Mouse (Mus musculus): Measurements from ENCODE around the gene Il31. TPM values are rescaled to one million over a fixed set of nuclear protein-coding genes. Genes with fewer than 3 reads are reported as not detected.
"Not testable (repeated sequence)": the region's sequence is repeated elsewhere in the genome, so short reads cannot be mapped to it uniquely, and the experiment has no call there.

Gene Il31
- not detected for total RNA-seq (2021)

DNA sequence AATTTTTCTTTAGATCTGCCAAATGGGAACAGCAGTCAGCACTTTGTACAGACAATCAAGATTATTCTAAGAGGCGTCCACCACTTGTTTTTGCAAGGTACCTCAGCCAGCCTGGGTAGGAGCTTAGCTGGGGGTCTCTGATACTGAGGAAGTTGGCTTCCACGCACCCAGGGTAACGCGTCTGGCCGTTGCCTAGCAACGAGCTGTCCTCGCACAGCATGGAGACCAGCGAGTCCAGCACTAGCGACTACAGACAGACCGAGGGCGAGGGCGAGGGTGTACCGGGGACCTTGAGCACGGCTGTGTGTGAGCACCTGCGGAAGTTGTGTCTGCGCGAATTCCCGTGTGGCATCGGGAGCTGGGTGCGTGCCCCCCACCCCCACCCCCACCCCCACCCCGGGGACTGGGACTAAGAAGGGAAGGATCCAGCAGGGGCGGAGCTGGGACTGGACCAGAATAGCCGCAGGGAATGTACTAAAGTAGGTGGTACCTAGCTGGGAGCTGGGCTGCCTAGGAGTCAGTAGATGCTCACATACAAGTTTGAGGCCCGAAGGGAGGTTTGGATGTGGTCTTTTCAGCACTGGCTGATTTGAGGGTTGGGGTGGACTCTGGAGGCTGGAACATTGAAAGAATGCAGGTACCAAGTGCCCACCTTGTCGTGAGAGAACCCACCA lies at the start of gene Il31, which contains the start of gene Lrrc43:
Il31 (minus strand) TSS at position 378 of the 674 bp plus-strand sequence.
Lrrc43 (plus strand) TSS at position 194 of the 674 bp plus-strand sequence.
- DNase-seq = no peak
- intact Hi-C loops (cut with DNase I) = no loop called here

DNA sequence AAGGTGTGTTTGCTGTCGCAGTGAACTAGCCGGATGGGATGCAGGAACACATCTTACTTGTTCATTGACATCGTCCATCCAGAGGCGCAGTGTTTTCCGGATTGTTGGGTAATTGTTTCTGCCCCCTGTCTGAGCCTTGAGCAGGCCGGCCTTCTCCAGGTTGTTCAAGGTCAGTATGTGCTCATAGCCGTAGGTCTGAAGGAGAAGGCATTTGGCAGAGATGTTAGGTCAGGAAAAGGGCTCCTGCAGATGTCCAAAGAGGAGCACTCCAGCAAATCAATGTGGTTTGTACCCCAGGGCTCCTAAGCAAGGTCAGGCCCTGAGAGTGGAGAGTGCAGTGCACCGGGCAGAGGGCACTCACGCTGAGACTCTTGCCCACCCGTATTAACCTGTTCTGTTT lies 44.5 kb upstream of the Il31 start:
- no peak for DNase-seq
- intact Hi-C loops (cut with DNase I) = no loop called here

DNA sequence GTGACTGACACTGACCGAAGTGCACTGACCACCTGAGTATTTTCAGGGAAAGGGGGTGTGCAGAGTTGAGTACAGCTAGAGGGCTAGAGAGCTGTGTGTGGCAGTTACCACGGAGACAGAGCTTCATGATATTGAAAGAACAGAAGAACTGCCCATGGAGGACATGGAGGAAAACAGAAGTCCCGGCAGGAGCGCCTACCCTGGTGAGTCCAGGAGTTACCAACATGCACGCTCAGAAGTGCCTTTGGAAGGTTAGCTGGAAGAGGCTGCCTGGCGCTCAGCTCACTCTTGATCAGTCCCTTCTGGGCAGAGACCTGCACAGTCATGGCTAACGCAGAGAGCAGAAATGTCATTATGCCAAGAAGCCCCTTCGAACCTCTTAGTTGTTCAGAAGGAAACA lies 40.8 kb upstream of the Il31 start:
- intact Hi-C loops (cut with DNase I) = no loop called here
- no peak for DNase-seq

DNA sequence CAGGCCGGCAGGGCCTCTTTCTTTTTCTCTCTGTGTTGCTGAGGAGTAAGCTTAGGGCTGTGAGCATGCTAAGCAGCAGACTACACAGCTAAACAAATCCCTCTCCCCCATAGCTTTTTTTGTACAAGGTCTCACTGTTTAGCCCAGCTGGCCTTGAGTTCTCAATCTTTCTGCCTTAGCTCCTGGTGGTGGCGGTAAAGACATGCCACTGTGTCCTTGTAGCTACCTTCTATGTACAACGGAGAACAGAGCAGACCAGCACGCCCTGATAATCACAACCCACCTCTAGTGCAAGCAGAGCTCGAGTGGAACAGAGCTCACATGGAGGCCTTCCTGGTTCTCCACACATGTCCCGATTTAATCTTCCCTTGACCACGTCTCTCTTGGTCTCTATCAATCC lies 39.4 kb upstream of the Il31 start:
- intact Hi-C loops (cut with DNase I) = no loop called here
- no peak for DNase-seq

DNA sequence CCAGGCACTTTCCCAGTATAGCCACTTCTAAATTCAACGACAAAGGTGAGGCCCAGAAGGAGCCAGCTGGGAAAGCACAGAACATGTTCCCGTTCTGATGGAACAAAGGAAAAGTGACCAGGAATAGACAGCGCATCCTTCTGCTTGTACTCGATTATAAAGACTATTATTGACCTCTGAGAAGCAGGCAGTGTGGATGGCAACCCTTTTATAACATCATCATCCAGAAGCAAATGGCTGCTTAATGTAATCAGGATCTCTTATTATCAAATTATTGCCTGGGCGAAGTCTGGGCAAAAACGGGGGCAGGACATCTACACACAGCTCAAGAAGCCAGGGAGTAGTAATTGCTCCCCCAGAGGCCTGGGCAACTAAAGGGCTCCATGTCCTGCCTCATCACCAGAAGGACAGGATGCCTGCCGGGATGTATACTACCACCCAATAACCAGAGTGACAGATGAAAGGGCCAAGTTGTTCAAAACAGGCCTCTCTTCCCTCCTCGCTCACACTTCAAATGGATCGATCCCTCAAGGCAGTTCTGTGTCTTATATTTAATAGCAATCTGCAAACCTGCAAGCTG lies 36.7 kb upstream of the Il31 start:
- intact Hi-C loops (cut with DNase I) = no loop called here
- no peak for DNase-seq

DNA sequence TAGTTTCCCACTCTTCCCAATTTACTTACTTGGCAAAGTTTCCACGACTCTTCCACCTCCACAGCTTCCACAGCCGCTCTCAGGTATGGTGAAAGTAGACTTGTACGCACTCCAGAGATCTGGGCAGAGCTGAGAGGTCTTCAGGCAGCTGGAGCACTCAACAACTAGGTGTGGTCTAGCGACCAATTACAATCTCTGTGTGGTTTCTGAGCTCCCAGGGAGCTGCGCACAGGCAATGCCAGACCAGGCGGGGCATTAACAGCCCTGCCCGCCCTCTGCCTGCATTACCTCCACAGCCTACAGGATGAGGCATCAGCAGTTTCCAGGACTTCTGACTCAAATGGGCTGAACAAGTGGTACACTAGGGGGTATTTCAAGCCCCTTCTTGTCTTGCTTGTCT lies 36.0 kb upstream of the Il31 start, which contains the start of gene Gm49027:
Gm49027 (minus strand) TSS at position 208 of the 400 bp plus-strand sequence.
- no peak for DNase-seq
- intact Hi-C loops (cut with DNase I) = no loop called here

DNA sequence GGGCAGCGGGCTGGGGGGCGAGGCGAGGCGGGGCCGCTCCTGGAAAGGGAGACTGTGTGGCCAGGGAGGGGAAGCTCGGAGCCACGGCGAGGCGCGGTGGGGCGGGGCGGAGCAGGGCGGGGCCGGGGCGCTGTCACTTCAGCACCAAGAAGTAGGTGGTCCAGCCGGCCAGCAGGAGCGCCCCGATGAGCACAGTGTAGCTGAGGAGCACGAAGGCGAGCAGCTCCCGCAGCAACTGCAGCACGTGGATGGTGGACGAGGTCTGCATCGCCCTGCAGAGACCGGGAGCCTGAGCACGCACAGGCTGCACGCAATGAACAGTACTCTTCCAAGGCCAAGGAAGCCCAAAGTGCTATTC lies 35.1 kb upstream of the Il31 start:
- intact Hi-C loops (cut with DNase I) = loop anchor here (5.0 kb wide), 1 partner anchor 82 kb away; no protein-coding TSS in a partner anchor
- no peak for DNase-seq

DNA sequence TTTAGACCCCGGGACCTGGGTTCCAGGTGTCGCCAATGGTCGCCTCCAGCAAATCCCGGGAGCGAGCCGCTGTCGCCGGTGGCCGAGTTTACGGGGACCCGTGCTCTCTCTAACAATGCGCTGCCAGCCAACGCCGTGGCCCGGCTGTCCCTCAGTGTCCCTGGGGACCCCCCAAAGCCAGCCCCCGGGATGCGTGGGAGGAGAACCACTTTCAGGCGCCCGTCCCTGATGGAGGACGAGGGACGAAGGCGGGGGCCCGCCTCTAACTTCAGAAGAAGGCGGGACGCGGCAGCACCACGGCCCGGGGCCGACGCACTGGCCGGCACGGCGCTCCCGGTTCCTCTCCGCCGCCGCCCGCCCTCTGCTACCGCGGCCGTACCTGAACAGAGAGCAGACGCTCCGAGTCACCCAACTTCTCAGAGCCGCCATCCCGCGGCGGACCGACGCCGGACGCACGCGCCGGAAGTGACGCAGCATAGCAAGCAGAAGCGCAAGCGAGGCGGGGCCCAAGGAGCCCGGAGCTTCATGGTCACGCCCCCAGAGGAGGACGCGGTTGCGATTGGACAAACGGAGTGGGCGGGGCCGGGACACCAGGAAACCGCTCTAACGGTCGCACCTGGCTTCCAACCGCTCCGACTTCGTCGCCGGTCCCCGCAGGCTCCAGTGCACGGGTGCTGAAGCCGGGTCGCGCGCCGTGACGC lies 34.6 kb upstream of the Il31 start, which contains the start of gene Diablo:
Diablo (minus strand) TSS at position 485 of the 701 bp plus-strand sequence.
- intact Hi-C loops (cut with DNase I) = loop anchor here (5.0 kb wide), 1 partner anchor 82 kb away; no protein-coding TSS in a partner anchor
- peak; percentile 98 for DNase-seq

DNA sequence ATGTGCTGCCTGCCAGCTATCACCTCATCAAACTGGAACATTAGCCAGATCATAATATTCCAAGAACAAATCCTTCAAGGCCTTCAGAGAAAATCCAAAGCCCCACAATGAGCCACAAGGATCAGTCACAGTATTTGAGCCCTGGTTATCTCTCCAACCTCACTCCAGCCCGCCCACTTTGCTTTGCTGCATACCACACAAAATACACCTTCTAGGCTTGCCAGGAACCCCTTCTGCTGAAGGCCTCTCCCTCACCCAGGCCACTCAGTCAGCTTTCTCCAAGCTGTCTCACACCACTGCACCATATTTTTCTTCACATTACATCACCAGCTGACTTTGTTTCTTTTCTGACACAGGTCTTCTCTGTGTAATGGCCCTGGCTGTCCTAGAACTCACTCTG lies 32.9 kb upstream of the Il31 start:
- DNase-seq = no peak
- intact Hi-C loops (cut with DNase I) = loop anchor here (5.0 kb wide), 1 partner anchor 80 kb away; no protein-coding TSS in a partner anchor

DNA sequence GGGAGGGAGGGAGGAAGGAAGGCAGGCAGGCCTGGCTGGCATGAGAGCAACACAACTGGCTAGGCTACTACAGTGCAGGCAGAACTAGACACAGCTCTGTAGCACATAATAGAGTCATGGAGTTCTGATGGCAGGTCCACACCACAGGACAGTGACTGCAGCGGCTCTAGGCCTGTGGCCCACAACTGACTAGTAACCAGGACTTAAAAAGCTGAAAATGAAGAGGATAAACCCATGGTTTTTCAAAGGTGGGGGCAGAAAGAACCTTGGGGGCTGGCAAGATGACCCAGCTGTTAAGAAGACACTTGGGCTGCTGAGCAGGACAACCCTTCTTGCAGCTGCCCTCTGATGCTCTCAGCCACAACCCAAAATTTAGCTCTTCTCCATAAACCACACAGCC lies 32.3 kb upstream of the Il31 start:
- DNase-seq = no peak
- intact Hi-C loops (cut with DNase I) = loop anchor here (5.0 kb wide), 1 partner anchor 79 kb away; no protein-coding TSS in a partner anchor

DNA sequence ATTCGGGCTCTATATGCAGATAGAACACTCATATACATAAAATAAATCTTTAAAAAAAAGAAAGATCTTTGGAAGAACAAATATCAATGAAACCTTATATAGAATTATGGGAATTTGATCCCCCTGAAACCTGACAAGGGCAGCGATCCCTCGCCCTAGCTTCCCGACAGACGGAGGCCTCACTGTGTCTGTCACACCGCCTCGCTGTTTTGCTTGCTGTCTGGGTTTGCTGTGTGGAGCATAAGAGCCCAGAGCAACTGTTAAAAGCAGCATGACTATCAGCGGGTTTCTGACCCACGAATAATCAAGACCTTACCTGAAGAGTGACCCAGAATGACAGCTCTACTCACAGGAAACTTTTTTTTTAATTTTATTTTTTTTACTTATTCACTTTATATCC lies 31.4 kb upstream of the Il31 start:
- DNase-seq = no peak
- intact Hi-C loops (cut with DNase I) = loop anchor here (5.0 kb wide), 1 partner anchor 78 kb away; no protein-coding TSS in a partner anchor

DNA sequence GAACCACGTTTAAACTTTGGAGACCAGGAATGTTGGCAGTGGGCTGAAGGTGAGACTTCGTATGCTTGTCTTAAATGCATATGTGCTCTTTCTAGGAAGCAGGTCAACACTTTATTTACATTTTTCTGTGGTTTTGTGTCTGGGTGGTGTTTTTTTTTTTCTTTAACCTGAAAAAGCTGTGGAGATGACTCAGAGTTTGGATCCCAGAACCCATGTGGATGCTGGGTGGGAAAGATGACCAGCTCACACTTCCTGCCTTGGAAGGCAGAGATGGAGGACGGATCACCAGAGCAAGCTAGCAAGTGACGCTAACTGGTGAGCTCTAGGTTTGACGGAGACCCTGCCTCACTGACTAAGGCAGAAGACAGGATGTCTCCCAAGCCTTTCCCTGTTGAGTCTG lies 25.6 kb upstream of the Il31 start:
- intact Hi-C loops (cut with DNase I) = no loop called here

DNA sequence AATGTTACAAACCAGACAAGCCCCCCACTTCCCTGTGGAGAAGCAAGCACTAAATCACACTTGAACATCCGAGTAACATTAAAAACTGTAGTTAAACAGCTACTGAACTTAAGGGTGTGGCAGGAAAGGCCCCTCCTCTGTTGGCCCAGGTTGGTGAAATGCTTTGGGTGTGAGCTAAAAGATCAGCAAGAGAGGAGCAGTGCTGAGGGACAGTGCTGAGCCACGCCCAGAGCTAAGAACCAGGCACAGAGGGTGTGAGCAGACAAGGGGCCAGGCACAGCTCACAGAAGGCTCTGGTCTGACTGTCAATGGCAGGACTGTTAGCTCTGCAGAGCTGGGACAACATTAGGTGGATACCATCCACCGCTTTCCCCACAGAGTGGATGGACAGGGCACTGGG lies 22.8 kb upstream of the Il31 start:
- no peak for DNase-seq
- intact Hi-C loops (cut with DNase I) = no loop called here

More for the DNA sequence above, 25.6 kb upstream of the Il31 start:
- DNase-seq = no peak

DNA sequence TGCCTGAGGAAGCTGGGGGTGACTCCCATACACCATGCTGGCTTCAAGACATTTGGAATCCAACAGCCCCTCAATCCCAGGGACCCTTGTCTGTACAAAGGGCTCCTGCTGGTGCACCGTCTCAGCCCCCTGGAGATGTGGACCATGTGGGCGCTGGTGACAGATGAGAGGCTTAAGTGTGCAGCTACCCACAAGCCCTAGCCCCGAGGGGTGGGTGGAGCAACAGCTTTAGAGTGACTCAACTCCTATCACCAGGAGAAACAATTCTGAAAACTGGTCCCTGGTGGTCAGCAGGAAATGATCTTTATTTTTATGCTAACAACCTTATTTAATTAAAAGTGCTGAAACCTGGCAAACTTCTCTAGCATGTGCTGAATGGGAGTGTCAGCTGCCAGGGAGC lies 22.1 kb upstream of the Il31 start:
- intact Hi-C loops (cut with DNase I); DNase-seq: not testable (repeated sequence)

DNA sequence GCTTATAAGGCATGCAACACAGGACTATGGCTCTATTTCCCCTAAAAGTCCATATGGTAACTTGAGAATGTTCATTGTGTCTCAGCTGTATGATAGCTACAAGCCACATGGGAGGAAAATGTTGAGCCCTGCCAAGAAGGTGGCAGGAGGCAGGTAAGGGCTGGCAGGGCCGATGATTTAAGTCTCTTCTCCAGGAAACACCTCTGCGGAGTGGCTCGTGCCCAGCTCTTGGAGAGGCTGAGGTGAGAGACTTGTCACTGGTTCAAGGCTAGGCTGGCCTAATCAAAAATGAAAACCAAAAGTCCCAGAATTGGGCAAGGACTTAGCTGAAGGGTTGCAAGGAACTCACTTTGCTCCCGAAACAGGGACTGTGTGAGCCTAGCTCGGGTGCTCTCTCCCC lies 20.9 kb upstream of the Il31 start, which contains the start of gene B3gnt4:
B3gnt4 (plus strand) TSS at position 301 of the 400 bp plus-strand sequence.
- intact Hi-C loops (cut with DNase I) = no loop called here
- no peak for DNase-seq

DNA sequence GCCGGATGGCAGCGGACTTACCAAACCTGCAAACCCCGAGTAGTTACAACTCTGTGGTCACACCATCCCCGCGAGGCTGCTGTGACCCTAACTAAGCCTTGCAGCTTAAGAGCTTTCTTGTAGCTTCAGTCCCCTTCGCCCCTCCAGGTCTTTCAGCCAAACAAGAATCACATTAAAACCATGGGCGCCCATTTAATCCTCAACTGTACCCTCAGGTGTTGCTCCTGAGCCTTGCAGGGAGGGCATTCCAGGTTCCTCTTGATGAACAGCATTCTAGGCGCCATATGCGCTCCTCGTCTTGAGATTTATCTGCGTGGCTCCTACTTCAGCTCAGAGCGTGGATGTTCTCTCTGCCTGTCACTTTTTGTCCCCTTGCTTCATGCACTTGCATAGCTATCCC lies 19.6 kb upstream of the Il31 start:
- DNase-seq = no peak

DNA sequence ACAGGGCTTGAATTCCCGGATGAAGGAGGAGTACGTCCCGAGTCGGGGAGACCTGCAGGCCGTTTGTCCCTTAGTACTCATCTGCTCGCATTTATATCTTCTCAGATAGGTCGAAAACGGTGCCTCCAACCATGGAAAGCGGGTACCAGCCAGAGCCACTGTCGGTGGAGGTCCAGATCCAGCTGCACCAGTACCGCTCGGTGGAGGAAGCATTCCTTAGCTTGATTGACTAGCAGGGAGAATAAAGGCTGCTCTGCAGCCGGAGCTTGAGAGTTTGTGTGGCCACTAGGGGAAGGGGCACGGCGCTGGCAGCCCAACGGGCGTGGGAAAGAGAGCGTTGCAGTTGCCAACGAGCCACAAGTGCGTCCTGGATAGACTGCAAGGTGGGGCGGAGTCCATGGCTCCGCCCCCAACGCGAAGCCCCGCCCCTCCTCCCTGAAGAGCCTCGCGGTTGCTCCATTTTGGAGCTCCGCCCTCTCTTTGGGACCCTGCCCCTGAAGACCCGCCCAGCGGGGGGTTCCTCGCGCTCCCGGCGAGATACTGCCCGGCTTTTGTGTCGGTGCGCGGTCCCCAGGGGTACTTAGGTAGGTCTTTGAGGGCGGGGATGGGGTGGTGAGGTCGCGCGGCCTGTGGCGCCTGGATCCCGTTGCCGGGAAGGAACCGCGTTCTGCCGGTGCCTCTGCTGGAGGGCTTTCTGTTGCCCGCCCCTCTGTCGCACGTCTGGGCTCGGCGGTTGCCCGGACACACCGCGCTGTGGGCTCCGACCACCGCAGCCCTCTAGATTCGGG lies 18.8 kb upstream of the Il31 start:
- intact Hi-C loops (cut with DNase I) = no loop called here
- peak; percentile 72 to 78 for DNase-seq

More for the DNA sequence above, 19.6 kb upstream of the Il31 start:
- intact Hi-C loops (cut with DNase I) = no loop called here

DNA sequence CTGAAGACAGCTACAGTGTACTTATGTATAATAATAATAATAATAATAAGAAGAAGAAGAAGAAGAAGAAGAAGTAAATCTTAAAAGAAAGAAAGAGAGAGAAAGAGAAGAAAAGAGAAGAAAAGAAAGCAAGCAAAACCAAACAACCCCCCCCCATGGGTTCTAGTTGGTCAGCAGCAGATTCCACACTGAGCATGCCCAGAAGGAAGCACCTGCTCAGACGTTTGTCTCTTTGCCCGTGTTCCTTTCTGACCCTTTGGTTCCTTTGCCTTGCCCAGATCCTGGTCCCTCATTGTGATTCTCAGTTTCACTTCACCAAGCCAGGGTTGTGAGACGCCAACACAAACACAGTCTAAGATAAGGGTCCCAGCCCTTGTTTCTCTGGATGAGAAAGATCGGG lies 12.7 kb upstream of the Il31 start:
- intact Hi-C loops (cut with DNase I) = no loop called here
- DNase-seq = no peak

DNA sequence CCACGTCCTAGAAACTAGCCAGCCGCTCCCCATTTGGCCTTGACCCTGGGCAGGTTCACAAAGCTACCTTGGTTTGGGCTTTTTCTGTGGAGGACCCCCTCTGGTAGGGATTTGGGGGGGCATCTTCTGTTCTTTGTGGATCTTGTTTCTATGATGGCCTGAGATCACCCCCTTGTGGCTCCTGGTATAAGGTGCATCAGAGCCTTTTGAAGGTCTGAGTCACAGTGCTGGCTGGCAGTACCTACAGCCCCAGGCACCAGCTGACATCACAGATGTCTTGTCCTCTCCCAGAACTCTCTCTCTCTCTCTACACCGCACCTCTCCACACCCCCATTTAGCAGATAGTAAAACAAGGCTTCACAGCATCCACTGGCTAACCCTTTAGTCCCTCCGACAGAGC lies 10.4 kb upstream of the Il31 start:
- intact Hi-C loops (cut with DNase I) = loop anchor here (1.0 kb wide), 2 partner anchors 55 to 122 kb away; no protein-coding TSS in a partner anchor
- DNase-seq = no peak

DNA sequence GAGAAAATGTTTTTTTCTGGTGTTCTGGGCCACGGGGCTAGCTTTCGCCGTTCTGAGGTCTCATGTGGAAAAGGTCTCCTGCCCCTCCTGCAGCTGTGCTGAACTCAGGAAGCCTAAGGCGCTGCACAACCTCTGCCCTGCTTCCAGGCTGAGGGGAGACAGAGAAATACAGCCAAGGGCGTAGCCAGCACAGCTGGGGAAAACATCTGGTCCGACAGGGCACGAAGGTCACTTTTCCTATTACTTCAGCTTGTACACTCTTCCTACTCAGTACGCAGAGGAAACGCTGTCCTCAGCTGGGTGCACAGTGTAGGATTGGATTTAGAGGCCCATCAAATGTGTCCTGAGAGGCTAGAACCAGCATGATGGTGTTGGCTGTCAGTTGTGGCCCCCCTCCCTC lies 646 bp upstream of the Il31 start:
- DNase-seq = peak; percentile 47 to 52
- intact Hi-C loops (cut with DNase I) = no loop called here

Measured in heart, postnatal 36 days (tissue).